Mouse (Mus musculus) kidney, postnatal 14 days (tissue): ENCODE results near the gene Gm20388.
A peak's percentile ranks its signal among the peaks of the same experiment; 100 is the strongest.

Source experiments
- DNase-seq: peaks from one replicate; pipeline ENCODE4 v3.0.0; 2022; ENCODE audit warnings: mixed read lengths

Gm20388 gene

GRCm38 (mm10) chr8:120768454-120769218 lies 858.0 kb downstream of the Gm20388 start:
- DNase-seq: no peak

- no peak for DNase-seq
Observed at GRCm38 (mm10) chr8:120777184-120777583, 866.5 kb downstream of the Gm20388 start.

GRCm38 (mm10) chr8:120777732-120778131 lies 867.1 kb downstream of the Gm20388 start:
- no peak for DNase-seq

- no peak for DNase-seq
Observed at GRCm38 (mm10) chr8:120779106-120779505, 868.5 kb downstream of the Gm20388 start.

- no peak for DNase-seq
Observed at GRCm38 (mm10) chr8:120783781-120784180, 873.1 kb downstream of the Gm20388 start.

- no peak for DNase-seq
Observed at GRCm38 (mm10) chr8:120786753-120787152, 876.1 kb downstream of the Gm20388 start.

GRCm38 (mm10) chr8:120787631-120788030 lies 877.0 kb downstream of the Gm20388 start:
- DNase-seq: no peak

GRCm38 (mm10) chr8:120792710-120793109 lies 882.1 kb downstream of the Gm20388 start:
- no peak for DNase-seq

GRCm38 (mm10) chr8:120795944-120796635 lies 885.4 kb downstream of the Gm20388 start:
- DNase-seq: peak; percentile 89

- no peak for DNase-seq
Observed at GRCm38 (mm10) chr8:120797019-120797727, 886.5 kb downstream of the Gm20388 start.

- DNase-seq: peak; percentile 70
Observed at GRCm38 (mm10) chr8:120800308-120800865, 889.7 kb downstream of the Gm20388 start.

GRCm38 (mm10) chr8:120803661-120804375 lies 893.2 kb downstream of the Gm20388 start:
- peak; percentile 55 for DNase-seq

GRCm38 (mm10) chr8:120804741-120805140 lies 894.1 kb downstream of the Gm20388 start:
- DNase-seq: no peak

GRCm38 (mm10) chr8:120806780-120807264 lies 896.2 kb downstream of the Gm20388 start:
- DNase-seq: no peak

GRCm38 (mm10) chr8:120807719-120808118 lies 897.1 kb downstream of the Gm20388 start:
- peak; percentile 45 for DNase-seq

- peak; percentile 24 for DNase-seq
Observed at GRCm38 (mm10) chr8:120809050-120809449, 898.4 kb downstream of the Gm20388 start.

- DNase-seq: no peak
Observed at GRCm38 (mm10) chr8:120811953-120812352, 901.3 kb downstream of the Gm20388 start.

GRCm38 (mm10) chr8:120813028-120813427 lies 902.4 kb downstream of the Gm20388 start:
- no peak for DNase-seq

- no peak for DNase-seq
Observed at GRCm38 (mm10) chr8:120813839-120814238, 903.2 kb downstream of the Gm20388 start.

- DNase-seq: no peak
Observed at GRCm38 (mm10) chr8:120816371-120816770, 905.7 kb downstream of the Gm20388 start.

GRCm38 (mm10) chr8:120819906-120820305 lies 909.3 kb downstream of the Gm20388 start:
- no peak for DNase-seq
